Mouse (Mus musculus) heart, adult 2 months (tissue): ENCODE data around the gene Spg21.

Source experiments
- CTCF ChIP-seq: fragments of 200-600 bp; IDR thresholded peaks from 2 replicates; pipeline ENCODE4 v1.8.1; 2022; ENCODE audit warnings: antibody characterized with exemption, mild to moderate bottlenecking, moderate library complexity
- POLR2A ChIP-seq: fragments of 200-500 bp; IDR thresholded peaks from 2 replicates; pipeline ENCODE4 v1.6.1; 2011; ENCODE audit warnings: mild to moderate bottlenecking, low read depth, low read length, control low read depth; ENCODE audit not compliant: insufficient read depth

- TF ChIP-seq CTCF (no peak), POLR2A (no peak)
Measured at GRCm38 (mm10) chr9:65529659-65530058, 68.9 kb downstream of the Spg21 start.
